Mouse (Mus musculus): ENCODE results near the gene Maff. TPM values are rescaled to one million over a fixed set of nuclear protein-coding genes. Genes with fewer than 3 reads are reported as not detected.

Gene Maff
- polyA plus RNA-seq, 1 experiment from 2014 or later = 7.3 TPM

DNA sequence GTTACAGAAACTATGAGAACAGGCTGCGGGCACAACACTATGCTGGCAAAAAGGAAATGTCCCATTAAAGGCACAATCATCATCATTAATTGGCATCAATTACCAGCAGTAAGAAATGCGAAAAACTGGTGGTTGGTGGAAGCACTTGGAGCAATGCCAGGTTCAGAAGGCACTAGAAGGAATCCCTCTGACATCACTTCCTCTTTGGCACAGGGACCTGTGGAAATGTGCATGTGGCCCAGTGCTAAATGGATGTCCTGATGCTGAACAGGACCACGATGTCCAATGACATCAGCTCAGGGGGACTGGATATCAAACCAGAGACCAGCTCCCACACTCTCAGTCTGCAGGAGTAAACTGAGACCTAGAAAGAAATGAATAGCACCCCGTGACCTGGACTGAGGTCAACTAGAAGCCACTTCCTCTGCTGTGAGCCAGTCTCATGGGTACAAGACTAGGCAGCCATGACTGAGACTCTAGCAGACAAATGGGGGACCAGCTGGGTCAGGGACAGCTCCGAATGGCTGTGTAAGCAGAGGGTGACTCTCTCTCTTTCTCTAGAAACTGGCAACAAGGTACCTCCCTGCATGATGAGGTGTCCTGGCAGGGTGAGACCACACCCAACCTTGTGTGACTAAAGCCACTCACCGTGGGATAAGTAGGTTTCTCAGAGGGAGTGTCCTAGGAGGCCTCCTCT is 3.6 kb upstream of the Maff start:
- WGBS = 66% methylated on average over 6 of the region's 6 CpGs
- no peak overlapping the region for H3K4me2 ChIP-seq (ENCODE audit: low read length)
- TF ChIP-seq CTCF (IDR thresholded peaks at IDR 0.05; ENCODE audit: low read depth) = no peak
- H3K27ac ChIP-seq = no peak overlapping the region
- H3K9me3 ChIP-seq (replicated peaks; ENCODE audit: low read length) = no peaks in the 10 kb centered on the region
- no peaks in the 10 kb centered on the region for H3K36me3 ChIP-seq (ENCODE audit: insufficient read depth, low read length)
- no peak overlapping the region for H3K4me3 ChIP-seq (replicated peaks; ENCODE audit: low read depth, low read length)
- no peaks in the 10 kb centered on the region for H3K4me1 ChIP-seq (replicated peaks; ENCODE audit: insufficient read depth, low read length)
- H3K27me3 ChIP-seq (ENCODE audit: insufficient read depth, low read length) = no peaks in the 10 kb centered on the region
- no peak for DNase-seq (ENCODE audit: low spot score)
- no peak overlapping the region for H3K9ac ChIP-seq (ENCODE audit: low read depth, low read length)
- ATAC-seq (replicated peaks; ENCODE audit: low FRiP score, low read depth) = no peak

DNA sequence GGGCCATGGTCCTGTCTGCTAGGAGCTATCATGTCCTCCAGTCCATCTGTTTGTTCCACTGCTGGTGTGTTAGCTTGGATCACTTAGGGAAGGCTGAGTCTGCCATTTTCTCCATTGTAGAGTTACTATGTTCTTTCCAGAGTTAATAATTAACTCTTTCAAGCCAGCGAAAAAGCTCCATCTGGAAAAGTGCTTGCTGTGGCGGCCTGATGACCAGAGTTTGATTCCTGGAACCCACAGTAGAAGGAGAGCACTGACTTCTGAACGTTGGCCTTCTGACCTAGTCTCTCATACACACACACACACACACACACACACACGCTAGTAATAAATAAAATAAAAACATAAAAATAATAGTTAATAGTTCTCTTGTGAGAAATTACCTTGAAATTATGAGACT is 1.8 kb upstream of the Maff start:
- ATAC-seq (replicated peaks; ENCODE audit: low FRiP score, low read depth) (no peak), DNase-seq (ENCODE audit: low spot score) (no peak)
- no peaks in the 10 kb centered on the region for H3K27me3 ChIP-seq (ENCODE audit: insufficient read depth, low read length)
- H3K4me2 ChIP-seq (ENCODE audit: low read length) = no peak overlapping the region
- no peaks in the 10 kb centered on the region for H3K36me3 ChIP-seq (ENCODE audit: insufficient read depth, low read length)
- H3K27ac ChIP-seq = no peak overlapping the region
- no peak overlapping the region for H3K9ac ChIP-seq (ENCODE audit: low read depth, low read length)
- no peak for TF ChIP-seq CTCF (IDR thresholded peaks at IDR 0.05; ENCODE audit: low read depth)
- no peak overlapping the region for H3K4me3 ChIP-seq (replicated peaks; ENCODE audit: low read depth, low read length)
- H3K4me1 ChIP-seq (replicated peaks; ENCODE audit: insufficient read depth, low read length) = 0 out of 2 replicates have a peak, but pooled peaks cover 4% of the 10 kb centered on the region
- no peaks in the 10 kb centered on the region for H3K9me3 ChIP-seq (replicated peaks; ENCODE audit: low read length)
- 64% methylated on average over 4 of the region's 4 CpGs for WGBS

DNA sequence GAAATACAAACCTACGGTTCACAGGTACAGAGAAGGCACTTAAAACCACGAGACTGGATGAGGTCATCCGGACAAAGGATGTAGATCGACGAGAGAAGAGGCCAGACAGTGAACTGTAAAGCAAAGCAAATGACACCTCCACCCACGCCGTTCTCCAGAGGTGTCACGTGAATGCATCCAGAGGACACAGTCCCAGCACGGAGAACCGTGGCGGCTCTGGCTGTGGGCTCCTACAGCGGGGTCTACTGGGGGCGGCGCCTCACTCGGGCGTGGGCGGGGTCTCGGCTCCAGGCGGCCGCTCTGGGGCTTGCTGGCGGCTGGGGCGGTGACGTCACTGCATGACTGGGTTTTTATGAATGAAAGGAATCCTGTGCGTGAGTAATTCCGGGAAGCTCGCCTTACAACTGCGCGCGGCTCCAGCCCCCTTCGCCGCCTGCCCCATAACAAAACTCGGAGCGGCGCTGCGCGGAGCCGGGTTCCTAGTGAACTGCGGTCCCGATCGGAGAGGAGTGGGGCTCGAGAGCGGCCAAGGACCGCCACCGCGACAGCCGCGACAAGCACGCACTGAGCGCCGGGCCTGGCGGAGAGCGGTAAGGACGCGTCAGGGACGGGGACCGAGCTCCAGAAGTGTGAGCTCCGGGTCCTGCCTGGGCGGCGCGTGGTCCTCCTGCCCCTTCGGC is 884 bp downstream of the Maff start:
- ATAC-seq (replicated peaks; ENCODE audit: low FRiP score, low read depth) = peak; percentile 82
- Histone ChIP-seq H3K4me1 (replicated peaks; ENCODE audit: insufficient read depth, low read length) (0 out of 2 replicates have a peak, but pooled peaks cover 14% of the 10 kb centered on the region), H3K27me3 (ENCODE audit: insufficient read depth, low read length) (no peaks in the 10 kb centered on the region), H3K9ac (ENCODE audit: low read depth, low read length) (peak overlapping the region; percentile 76), H3K4me3 (replicated peaks; ENCODE audit: low read depth, low read length) (peak overlapping the region; percentile 66), H3K9me3 (replicated peaks; ENCODE audit: low read length) (no peaks in the 10 kb centered on the region), H3K4me2 (ENCODE audit: low read length) (peak overlapping the region; percentile 97), H3K36me3 (ENCODE audit: insufficient read depth, low read length) (no peaks in the 10 kb centered on the region), H3K27ac (peak overlapping the region; percentile 86)
- WGBS = under 1% methylated on average over 61 of the region's 61 CpGs
- TF ChIP-seq CTCF (IDR thresholded peaks at IDR 0.05; ENCODE audit: low read depth) = no peak
- peak; percentile 96 for DNase-seq (ENCODE audit: low spot score)

DNA sequence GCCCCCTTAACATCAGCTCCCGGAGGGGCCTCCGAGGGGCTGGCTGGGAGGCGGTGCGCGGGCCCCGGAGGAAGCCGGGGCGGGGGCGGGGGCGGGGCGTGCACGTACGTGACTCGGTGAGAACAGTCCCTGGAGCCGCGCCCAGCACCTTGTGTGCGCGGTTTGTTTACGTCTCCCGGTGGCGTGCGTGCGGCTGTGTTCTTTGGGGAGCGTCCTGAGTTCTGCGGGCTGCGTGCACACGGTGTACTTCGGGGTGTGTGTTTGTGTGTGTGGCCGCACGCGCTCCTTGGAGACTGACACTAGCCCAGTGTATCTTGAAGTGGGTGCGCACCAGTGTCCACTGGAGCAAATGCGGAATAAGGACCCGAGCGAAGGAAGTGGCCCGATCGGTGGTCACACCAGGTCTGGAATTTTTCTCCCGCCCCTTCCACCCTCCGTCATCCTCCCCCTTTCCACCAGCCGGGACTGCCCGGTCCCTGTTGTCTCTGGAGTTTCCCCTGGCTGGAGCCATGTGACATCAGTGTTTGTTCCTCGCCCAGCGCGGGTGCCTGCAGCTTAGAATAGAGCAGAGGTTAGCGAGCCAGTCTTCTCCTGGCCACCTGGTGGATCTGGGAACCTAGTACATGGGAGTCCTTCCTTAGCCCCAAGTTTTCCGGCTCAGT is 1.6 kb downstream of the Maff start:
- Histone ChIP-seq H3K27me3 (ENCODE audit: insufficient read depth, low read length) (no peaks in the 10 kb centered on the region), H3K9me3 (replicated peaks; ENCODE audit: low read length) (no peaks in the 10 kb centered on the region), H3K4me3 (replicated peaks; ENCODE audit: low read depth, low read length) (peak overlapping the region; percentile 66), H3K9ac (ENCODE audit: low read depth, low read length) (peak overlapping the region; percentile 76), H3K36me3 (ENCODE audit: insufficient read depth, low read length) (no peaks in the 10 kb centered on the region), H3K4me2 (ENCODE audit: low read length) (peak overlapping the region; percentile 97), H3K4me1 (replicated peaks; ENCODE audit: insufficient read depth, low read length) (0 out of 2 replicates have a peak, but pooled peaks cover 14% of the 10 kb centered on the region), H3K27ac (peak overlapping the region; percentile 86)
- 1% methylated on average over 40 of the region's 46 CpGs for WGBS
- peak; percentile 55 for TF ChIP-seq CTCF (IDR thresholded peaks at IDR 0.05; ENCODE audit: low read depth)
- ATAC-seq (replicated peaks; ENCODE audit: low FRiP score, low read depth) (peak; percentile 71), DNase-seq (ENCODE audit: low spot score) (peak; percentile 77)

DNA sequence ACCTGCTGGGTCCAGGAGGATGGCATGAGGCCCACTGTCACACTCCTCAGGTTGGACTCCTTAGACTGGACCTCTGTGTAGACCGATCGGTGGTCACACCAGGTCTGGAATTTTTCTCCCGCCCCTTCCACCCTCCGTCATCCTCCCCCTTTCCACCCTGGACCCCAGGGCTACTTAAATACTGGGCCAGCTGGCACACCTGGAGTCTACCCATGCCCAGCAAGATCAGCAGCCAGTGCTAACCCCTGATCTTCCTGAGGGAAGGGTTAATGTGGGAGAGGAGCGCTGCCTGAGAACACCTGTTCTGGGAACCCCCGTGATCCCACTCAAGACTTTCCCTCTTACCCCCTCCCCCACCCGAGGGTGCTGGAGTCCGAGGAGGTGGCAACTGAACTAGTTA is 2.2 kb downstream of the Maff start:
- no peaks in the 10 kb centered on the region for H3K9me3 ChIP-seq (replicated peaks; ENCODE audit: low read length)
- no peak for DNase-seq (ENCODE audit: low spot score)

DNA sequence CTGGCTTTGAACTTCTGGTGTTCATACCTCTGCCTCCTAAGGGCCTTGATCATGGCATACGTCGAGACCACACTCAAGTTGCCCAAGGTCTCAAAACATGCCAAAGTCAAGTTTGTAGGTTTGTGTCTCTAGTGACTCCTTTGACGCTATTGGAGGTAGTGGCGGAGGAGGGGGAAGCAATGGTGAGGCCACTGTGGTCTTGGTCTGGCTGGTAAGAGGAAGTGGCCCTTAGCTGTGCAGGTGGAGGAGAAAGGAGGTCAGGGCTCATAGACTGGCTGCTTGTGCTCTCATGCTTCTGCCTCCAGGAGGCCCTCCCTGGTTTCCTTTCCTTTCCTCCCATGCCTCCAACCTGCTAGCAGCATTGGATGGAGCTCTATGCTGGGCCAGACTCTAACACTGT is 4.4 kb downstream of the Maff start:
- Histone ChIP-seq H3K4me2 (ENCODE audit: low read length) (no peak overlapping the region), H3K27ac (peak overlapping the region; percentile 8; the same call in 1 of the 2 replicates)

More for the DNA sequence above, 2.2 kb downstream of the Maff start:
- Histone ChIP-seq H3K27ac (peak overlapping the region; percentile 86), H3K4me2 (ENCODE audit: low read length) (peak overlapping the region; percentile 97), H3K9ac (ENCODE audit: low read depth, low read length) (peak overlapping the region; percentile 76; the same call in 1 of the 2 replicates), H3K4me3 (replicated peaks; ENCODE audit: low read depth, low read length) (peak overlapping the region; percentile 66), H3K27me3 (ENCODE audit: insufficient read depth, low read length) (no peaks in the 10 kb centered on the region), H3K36me3 (ENCODE audit: insufficient read depth, low read length) (no peaks in the 10 kb centered on the region), H3K4me1 (replicated peaks; ENCODE audit: insufficient read depth, low read length) (0 out of 2 replicates have a peak, but pooled peaks cover 14% of the 10 kb centered on the region)
- 54% methylated on average over 8 of the region's 8 CpGs for WGBS
- ATAC-seq (replicated peaks; ENCODE audit: low FRiP score, low read depth) = no peak
- TF ChIP-seq CTCF (IDR thresholded peaks at IDR 0.05; ENCODE audit: low read depth) = no peak

More for the DNA sequence above, 4.4 kb downstream of the Maff start:
- Histone ChIP-seq H3K9me3 (replicated peaks; ENCODE audit: low read length) (no peaks in the 10 kb centered on the region), H3K9ac (ENCODE audit: low read depth, low read length) (no peak overlapping the region), H3K36me3 (ENCODE audit: insufficient read depth, low read length) (no peaks in the 10 kb centered on the region), H3K27me3 (ENCODE audit: insufficient read depth, low read length) (no peaks in the 10 kb centered on the region), H3K4me3 (replicated peaks; ENCODE audit: low read depth, low read length) (no peak overlapping the region), H3K4me1 (replicated peaks; ENCODE audit: insufficient read depth, low read length) (0 out of 2 replicates have a peak, but pooled peaks cover 17% of the 10 kb centered on the region)
- ATAC-seq (replicated peaks; ENCODE audit: low FRiP score, low read depth) (no peak), DNase-seq (ENCODE audit: low spot score) (no peak)
- 93% methylated on average over 4 of the region's 4 CpGs for WGBS
- no peak for TF ChIP-seq CTCF (IDR thresholded peaks at IDR 0.05; ENCODE audit: low read depth)

Data from kidney, postnatal 0 days (tissue).